Mouse (Mus musculus) embryonic facial prominence, embryonic 12.5 days (tissue): ENCODE measurements around the gene Ifnlr1. TPM values are rescaled to one million over a fixed set of nuclear protein-coding genes. Genes with fewer than 3 reads are reported as not detected.
"Not testable (repeated sequence)": the region's sequence is repeated elsewhere in the genome, so short reads cannot be mapped to it uniquely, and the experiment has no call there.

Experiments used
- ATAC-seq: fragments of 200-750 bp; cut with Nextera tagmentation; 2 replicates; pipeline ENCODE4 v1.8.0; 2017; ENCODE audit not compliant: insufficient number of reproducible peaks, insufficient read depth, low FRiP score, low TSS enrichment
- H3K27ac ChIP-seq: fragments of 300-500 bp; sonication (generic); 2 replicates; pipeline ENCODE4 v1.5.1; 2016; ENCODE audit warnings: mild to moderate bottlenecking
- H3K27me3 ChIP-seq: fragments of 300-500 bp; sonication (generic); 2 replicates; pipeline ENCODE4 v1.6.1; 2016; ENCODE audit warnings: mild to moderate bottlenecking, moderate library complexity
- H3K36me3 ChIP-seq: fragments of 300-500 bp; sonication (generic); 2 replicates; pipeline ENCODE4 v1.6.1; 2016; ENCODE audit warnings: mild to moderate bottlenecking
- H3K4me1 ChIP-seq: fragments of 300-500 bp; sonication (generic); 2 replicates; pipeline ENCODE4 v1.6.1; 2016
- H3K4me2 ChIP-seq: fragments of 300-500 bp; sonication (generic); replicated peaks from 2 replicates; pipeline ENCODE4 v1.6.1; 2016; ENCODE audit warnings: mild to moderate bottlenecking, moderate library complexity
- H3K4me3 ChIP-seq: fragments of 300-500 bp; sonication (generic); 2 replicates; pipeline ENCODE4 v1.5.1; 2016; ENCODE audit warnings: mild to moderate bottlenecking
- H3K9ac ChIP-seq: fragments of 300-500 bp; sonication (generic); 2 replicates; pipeline ENCODE4 v1.6.1; 2016; ENCODE audit warnings: mild to moderate bottlenecking, moderate library complexity
- H3K9me3 ChIP-seq: fragments of 300-500 bp; sonication (generic); 2 replicates; pipeline ENCODE4 v1.6.1; 2016; ENCODE audit warnings: mild to moderate bottlenecking, moderate library complexity
- WGBS: fragments of 180-500 bp; shearing (Covaris S2); methylation state at CpG from one replicate; pipeline ENCODE4 v1.1.7; 2016; 5-methylcytosine and 5-hydroxymethylcytosine counted together
- polyA plus RNA-seq: library from polyadenylated mRNA; unstranded; fragments of >200 nt; fragmentation: Nextera tagmentation; extraction: Ambion mirVana; gene quantifications from 2 replicates; pipeline ENCODE4 v1.2.1, GENCODE M21; 2016

Gene Ifnlr1
- polyA plus RNA-seq = 1.4 and 1.8 TPM in 2 replicates

GRCm38 (mm10) chr4:135685906-135686567 lies at the start of gene Ifnlr1:
Gene Ifnlr1 (plus strand): TSS chr4:135686287.
- Histone ChIP-seq H3K9me3 (no peaks in the 10 kb centered on the region), H3K27ac (peak within 1 kb of the TSS; percentile 57; the same call in 1 of the 2 replicates), H3K27me3 (peaks cover 36% of the 10 kb centered on the region), H3K36me3 (no peaks in the 10 kb centered on the region), H3K4me3 (peak within 1 kb of the TSS; percentile 76), H3K4me1 (no peaks in the 10 kb centered on the region), H3K4me2 (peak within 1 kb of the TSS; percentile 99), H3K9ac (peak within 1 kb of the TSS; percentile 66)
- 1% methylated on average over 41 of the region's 41 CpGs for WGBS
- ATAC-seq = no peak

GRCm38 (mm10) chr4:135641302-135642079 lies 44.6 kb upstream of the Ifnlr1 start:
- H3K4me1 ChIP-seq = peaks cover 15% of the 10 kb centered on the region
- H3K27me3 ChIP-seq, ATAC-seq, H3K9me3 ChIP-seq, H3K4me2 ChIP-seq, H3K4me3 ChIP-seq, H3K9ac ChIP-seq, H3K27ac ChIP-seq, H3K36me3 ChIP-seq: not testable (repeated sequence)
- 76% methylated on average over 8 of the region's 8 CpGs for WGBS

GRCm38 (mm10) chr4:135645022-135645637 lies 41.0 kb upstream of the Ifnlr1 start:
- ATAC-seq = no peak
- Histone ChIP-seq H3K9me3 (no peaks in the 10 kb centered on the region), H3K36me3 (no peaks in the 10 kb centered on the region), H3K4me3 (no peak overlapping the region), H3K9ac (no peak overlapping the region), H3K4me2 (no peak overlapping the region), H3K4me1 (peaks cover 15% of the 10 kb centered on the region), H3K27ac (peak overlapping the region; percentile 61; the same call in 1 of the 2 replicates), H3K27me3 (no peaks in the 10 kb centered on the region)
- 51% methylated on average over 12 of the region's 12 CpGs for WGBS

- Histone ChIP-seq H3K9ac (no peak overlapping the region), H3K4me3 (no peak overlapping the region), H3K4me1 (peaks cover 37% of the 10 kb centered on the region), H3K27ac (peak overlapping the region; percentile 83), H3K36me3 (no peaks in the 10 kb centered on the region), H3K27me3 (no peaks in the 10 kb centered on the region), H3K9me3 (no peaks in the 10 kb centered on the region), H3K4me2 (peak overlapping the region; percentile 18; the same call in 1 of the 2 replicates)
- 21% methylated on average over 11 of the region's 11 CpGs for WGBS
- ATAC-seq = peak; percentile 45
Measured at GRCm38 (mm10) chr4:135652966-135653607, 33.0 kb upstream of the Ifnlr1 start.

GRCm38 (mm10) chr4:135653956-135654355 lies 32.1 kb upstream of the Ifnlr1 start:
- Histone ChIP-seq H3K9ac (no peak overlapping the region), H3K4me2 (no peak overlapping the region), H3K9me3 (no peaks in the 10 kb centered on the region), H3K4me3 (no peak overlapping the region), H3K4me1 (peaks cover 42% of the 10 kb centered on the region), H3K36me3 (no peaks in the 10 kb centered on the region), H3K27ac (peak overlapping the region; percentile 83; the same call in 1 of the 2 replicates), H3K27me3 (no peaks in the 10 kb centered on the region)
- 92% methylated on average over 7 of the region's 7 CpGs for WGBS
- ATAC-seq = no peak

- H3K4me1 ChIP-seq = peaks cover 45% of the 10 kb centered on the region
- WGBS = 16% methylated on average over 7 of the region's 7 CpGs
- H3K27me3 ChIP-seq = no peaks in the 10 kb centered on the region
- no peak overlapping the region for H3K4me3 ChIP-seq
- peak overlapping the region; percentile 63 for H3K27ac ChIP-seq
- H3K36me3 ChIP-seq = no peaks in the 10 kb centered on the region
- no peaks in the 10 kb centered on the region for H3K9me3 ChIP-seq
- no peak overlapping the region for H3K9ac ChIP-seq
- no peak overlapping the region; the same call in 1 of the 2 replicates for H3K4me2 ChIP-seq
- ATAC-seq = 0 out of 2 replicates have a peak, but pooled peaks have one; percentile 12
Measured at GRCm38 (mm10) chr4:135655499-135655898, 30.6 kb upstream of the Ifnlr1 start.

GRCm38 (mm10) chr4:135656094-135656589 lies 29.9 kb upstream of the Ifnlr1 start:
- Histone ChIP-seq H3K9me3 (no peaks in the 10 kb centered on the region), H3K9ac (0 out of 2 replicates have a peak overlapping the region, but pooled peaks have one; percentile 15), H3K4me3 (no peak overlapping the region), H3K27me3 (no peaks in the 10 kb centered on the region), H3K36me3 (no peaks in the 10 kb centered on the region), H3K27ac (peak overlapping the region; percentile 63), H3K4me1 (peaks cover 45% of the 10 kb centered on the region), H3K4me2 (no peak overlapping the region)
- peak; percentile 4; the same call in 1 of the 2 replicates for ATAC-seq
- WGBS = 27% methylated on average over 10 of the region's 10 CpGs

GRCm38 (mm10) chr4:135658484-135658883 lies 27.6 kb upstream of the Ifnlr1 start:
- no peak for ATAC-seq
- peak overlapping the region; percentile 0; the same call in 1 of the 2 replicates for H3K27ac ChIP-seq
- no peaks in the 10 kb centered on the region for H3K9me3 ChIP-seq
- no peak overlapping the region for H3K4me2 ChIP-seq
- H3K4me3 ChIP-seq = no peak overlapping the region
- peaks cover 35% of the 10 kb centered on the region for H3K4me1 ChIP-seq
- H3K27me3 ChIP-seq = no peaks in the 10 kb centered on the region
- no peaks in the 10 kb centered on the region for H3K36me3 ChIP-seq
- no peak overlapping the region for H3K9ac ChIP-seq
- 43% methylated on average over 5 of the region's 5 CpGs for WGBS

GRCm38 (mm10) chr4:135658899-135659298 lies 27.2 kb upstream of the Ifnlr1 start:
- Histone ChIP-seq H3K27me3 (no peaks in the 10 kb centered on the region), H3K4me3 (no peak overlapping the region), H3K4me1 (peaks cover 32% of the 10 kb centered on the region), H3K27ac (peak overlapping the region; percentile 0; the same call in 1 of the 2 replicates), H3K9me3 (no peaks in the 10 kb centered on the region), H3K36me3 (no peaks in the 10 kb centered on the region), H3K4me2 (no peak overlapping the region), H3K9ac (no peak overlapping the region)
- WGBS = 84% methylated on average over 12 of the region's 12 CpGs
- no peak for ATAC-seq

GRCm38 (mm10) chr4:135661082-135661809 lies 24.8 kb upstream of the Ifnlr1 start:
- Histone ChIP-seq H3K4me2 (no peak overlapping the region), H3K4me3 (no peak overlapping the region), H3K27ac (no peak overlapping the region), H3K4me1 (peaks cover 12% of the 10 kb centered on the region), H3K9ac (no peak overlapping the region), H3K36me3 (no peaks in the 10 kb centered on the region), H3K9me3 (no peaks in the 10 kb centered on the region), H3K27me3 (no peaks in the 10 kb centered on the region)
- ATAC-seq = no peak
- WGBS = 53% methylated on average over 6 of the region's 6 CpGs
